Mouse (Mus musculus) limb, embryonic 15.5 days (tissue): ENCODE results near the gene Ggct. TPM values are rescaled to one million over a fixed set of nuclear protein-coding genes. Genes with fewer than 3 reads are reported as not detected.

Source experiments
- ATAC-seq: fragments of 200-750 bp; cut with Nextera tagmentation; 2 replicates; pipeline ENCODE4 v1.8.0; 2017; ENCODE audit warnings: low read depth, moderate TSS enrichment; ENCODE audit not compliant: insufficient number of reproducible peaks, low FRiP score, low TSS enrichment
- H3K27ac ChIP-seq: fragments of 300-500 bp; sonication (generic); 2 replicates; pipeline ENCODE4 v1.5.1; 2015; ENCODE audit warnings: moderate library complexity, mild to moderate bottlenecking, inconsistent platforms
- H3K27me3 ChIP-seq: fragments of 300-500 bp; sonication (generic); 2 replicates; pipeline ENCODE4 v1.6.1; 2015; ENCODE audit warnings: inconsistent platforms
- H3K36me3 ChIP-seq: fragments of 300-500 bp; sonication (generic); 2 replicates; pipeline ENCODE4 v1.6.1; 2015; ENCODE audit warnings: inconsistent platforms
- H3K4me1 ChIP-seq: fragments of 300-500 bp; sonication (generic); 2 replicates; pipeline ENCODE4 v1.6.1; 2015; ENCODE audit warnings: inconsistent platforms
- H3K4me2 ChIP-seq: fragments of 300-500 bp; sonication (generic); 2 replicates; pipeline ENCODE4 v1.6.1; 2015; ENCODE audit warnings: mild to moderate bottlenecking, inconsistent platforms
- H3K4me3 ChIP-seq: fragments of 300-500 bp; sonication (generic); 2 replicates; pipeline ENCODE4 v1.5.1; 2015; ENCODE audit warnings: mild to moderate bottlenecking, inconsistent platforms
- H3K9ac ChIP-seq: fragments of 300-500 bp; sonication (generic); 2 replicates; pipeline ENCODE4 v1.6.1; 2015; ENCODE audit warnings: inconsistent platforms
- H3K9me3 ChIP-seq: fragments of 300-500 bp; sonication (generic); 2 replicates; pipeline ENCODE4 v1.6.1; 2016; ENCODE audit warnings: inconsistent platforms
- WGBS: fragments of 180-500 bp; shearing (Covaris S2); methylation state at CpG from one replicate; pipeline ENCODE4 v1.1.7; 2015; 5-methylcytosine and 5-hydroxymethylcytosine counted together
- polyA plus RNA-seq: library from polyadenylated mRNA; unstranded; fragments of >200 nt; fragmentation: Nextera tagmentation; extraction: Ambion mirVana; gene quantifications from 2 replicates; pipeline ENCODE4 v1.2.1, GENCODE M21; 2015

Gene Ggct
- polyA plus RNA-seq, 1 experiment from 2014 or later, result 31.1 TPM

- Histone ChIP-seq H3K27ac (no peak overlapping the region), H3K36me3 (no peaks in the 10 kb centered on the region), H3K9me3 (no peaks in the 10 kb centered on the region), H3K27me3 (peaks cover 4% of the 10 kb centered on the region; the same call in 1 of the 2 replicates), H3K4me1 (peaks cover 13% of the 10 kb centered on the region), H3K4me3 (no peak overlapping the region), H3K4me2 (no peak overlapping the region), H3K9ac (no peak overlapping the region)
- ATAC-seq, result no peak
- 88% methylated on average over 3 of the region's 3 CpGs for WGBS
These were observed 21.4 kb upstream of the Ggct start for GRCm38 (mm10) chr6:55014184-55014583.

DNA sequence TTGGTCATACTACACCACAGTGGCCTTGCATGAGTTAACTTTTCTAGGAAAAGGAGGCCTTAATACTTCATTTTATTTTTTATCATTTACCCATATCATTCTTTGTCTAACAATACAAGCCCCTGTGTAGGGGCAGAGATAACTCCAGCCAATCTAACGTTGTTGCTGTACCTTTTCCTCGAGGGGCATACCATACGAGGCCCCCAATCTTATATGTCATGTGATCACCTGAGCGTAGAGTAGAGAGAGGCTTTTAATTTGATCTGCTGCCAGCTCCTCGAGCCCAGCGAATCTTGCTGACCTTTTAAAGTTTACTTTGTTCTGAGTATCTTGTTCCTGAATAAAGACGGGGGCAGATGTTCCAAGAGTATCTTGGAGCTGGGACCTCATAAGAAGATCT lies 19.8 kb upstream of the Ggct start:
- Histone ChIP-seq H3K36me3 (no peaks in the 10 kb centered on the region), H3K9me3 (no peaks in the 10 kb centered on the region), H3K4me3 (no peak overlapping the region), H3K27me3 (peaks cover 4% of the 10 kb centered on the region; the same call in 1 of the 2 replicates), H3K4me1 (peaks cover 13% of the 10 kb centered on the region), H3K27ac (no peak overlapping the region), H3K4me2 (no peak overlapping the region), H3K9ac (no peak overlapping the region)
- ATAC-seq, result no peak
- WGBS, result 79% methylated on average over 7 of the region's 7 CpGs

GRCm38 (mm10) chr6:55010330-55011091 lies 17.8 kb upstream of the Ggct start:
- Histone ChIP-seq H3K4me1 (no peaks in the 10 kb centered on the region), H3K9me3 (no peaks in the 10 kb centered on the region), H3K27ac (no peak overlapping the region), H3K4me3 (no peak overlapping the region), H3K4me2 (no peak overlapping the region), H3K36me3 (no peaks in the 10 kb centered on the region), H3K9ac (no peak overlapping the region), H3K27me3 (peaks cover 4% of the 10 kb centered on the region; the same call in 1 of the 2 replicates)
- WGBS, result 59% methylated on average over 4 of the region's 4 CpGs
- no peak for ATAC-seq

DNA sequence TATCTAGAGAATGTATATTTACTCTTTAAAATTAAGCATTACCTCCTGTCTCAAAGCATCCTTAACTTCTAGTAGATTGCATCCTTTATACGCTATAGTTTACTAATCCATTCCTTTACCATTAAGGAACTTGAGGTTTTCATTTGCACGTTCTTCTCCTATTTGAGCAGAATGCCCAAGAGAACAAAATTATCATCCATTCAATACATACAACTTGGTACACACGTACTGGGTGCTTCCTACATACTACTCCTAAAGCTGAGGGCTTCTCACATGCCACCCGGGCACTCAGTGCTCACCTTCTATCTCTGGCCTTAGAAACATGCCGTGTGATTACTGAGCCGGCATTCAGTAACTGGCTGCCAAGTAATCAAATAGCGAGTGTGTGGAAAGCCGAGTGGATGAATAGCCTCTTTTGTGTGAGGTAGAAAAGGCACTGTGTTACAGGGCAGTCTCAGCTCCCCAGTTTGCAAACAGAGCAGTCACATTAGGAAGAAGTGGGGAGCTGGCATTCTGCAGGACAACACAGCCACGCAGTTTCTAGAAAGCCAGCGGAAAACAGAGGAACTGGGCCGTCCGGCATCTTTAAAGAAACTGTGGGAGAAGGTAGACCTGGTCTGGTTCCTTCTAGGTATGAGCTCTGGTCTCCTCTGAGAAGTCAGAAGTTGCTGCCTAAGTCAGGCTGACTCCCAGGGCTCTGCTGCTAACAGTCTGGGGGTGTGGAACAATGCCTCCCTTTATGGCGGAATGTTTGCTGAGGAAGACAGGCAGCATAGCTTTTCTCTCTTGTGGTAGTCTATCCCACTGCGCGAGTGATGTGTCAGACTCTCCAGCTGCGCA lies 16.9 kb upstream of the Ggct start:
- no peak overlapping the region for H3K9ac ChIP-seq
- ATAC-seq, result 0 out of 2 replicates have a peak, but pooled peaks have one; percentile 40
- no peak overlapping the region for H3K4me2 ChIP-seq
- H3K4me3 ChIP-seq, result peak overlapping the region; percentile 5; the same call in 1 of the 2 replicates
- no peaks in the 10 kb centered on the region for H3K9me3 ChIP-seq
- WGBS, result 36% methylated on average over 16 of the region's 16 CpGs
- H3K36me3 ChIP-seq, result no peaks in the 10 kb centered on the region
- H3K27me3 ChIP-seq, result peaks cover 4% of the 10 kb centered on the region; the same call in 1 of the 2 replicates
- peak overlapping the region; percentile 76 for H3K27ac ChIP-seq
- no peaks in the 10 kb centered on the region for H3K4me1 ChIP-seq

- Histone ChIP-seq H3K4me3 (no peak overlapping the region), H3K4me1 (no peaks in the 10 kb centered on the region), H3K36me3 (no peaks in the 10 kb centered on the region), H3K9ac (no peak overlapping the region), H3K4me2 (no peak overlapping the region), H3K27me3 (peaks cover 4% of the 10 kb centered on the region; the same call in 1 of the 2 replicates), H3K27ac (no peak overlapping the region), H3K9me3 (no peaks in the 10 kb centered on the region)
- WGBS, result 82% methylated on average over 8 of the region's 8 CpGs
- ATAC-seq, result no peak
These were observed 15.7 kb upstream of the Ggct start for GRCm38 (mm10) chr6:55008401-55008800.

GRCm38 (mm10) chr6:55003559-55003958 lies 10.8 kb upstream of the Ggct start:
- Histone ChIP-seq H3K9ac (no peak overlapping the region), H3K4me1 (no peaks in the 10 kb centered on the region), H3K27me3 (no peaks in the 10 kb centered on the region), H3K27ac (no peak overlapping the region), H3K4me2 (no peak overlapping the region), H3K9me3 (no peaks in the 10 kb centered on the region), H3K36me3 (no peaks in the 10 kb centered on the region), H3K4me3 (no peak overlapping the region)
- 61% methylated on average over 4 of the region's 4 CpGs for WGBS
- ATAC-seq, result no peak

DNA sequence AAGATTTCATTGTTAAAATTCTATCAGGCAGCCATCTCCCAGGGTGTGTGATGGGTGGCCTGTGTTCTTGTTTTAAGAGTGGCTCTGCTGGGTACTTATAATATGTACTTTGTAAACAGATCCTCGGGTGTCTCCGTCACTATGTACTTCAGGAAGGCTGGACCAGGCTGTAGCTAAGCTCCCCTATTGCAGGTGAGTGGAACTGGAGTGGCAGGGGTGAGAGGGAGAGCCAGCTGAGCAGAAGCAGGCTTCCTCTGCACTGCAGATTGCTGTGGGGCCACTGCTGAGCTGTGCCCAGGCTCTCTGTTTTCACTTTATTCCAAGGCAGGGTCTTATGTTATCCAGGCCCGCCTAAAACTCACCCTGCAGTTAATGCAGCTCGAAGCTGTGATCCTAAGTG lies 9.7 kb upstream of the Ggct start:
- Histone ChIP-seq H3K4me1 (no peaks in the 10 kb centered on the region), H3K9me3 (no peaks in the 10 kb centered on the region), H3K27me3 (no peaks in the 10 kb centered on the region), H3K27ac (no peak overlapping the region), H3K9ac (no peak overlapping the region), H3K4me3 (no peak overlapping the region), H3K36me3 (no peaks in the 10 kb centered on the region), H3K4me2 (no peak overlapping the region)
- WGBS, result 56% methylated on average over 4 of the region's 4 CpGs
- no peak for ATAC-seq

- Histone ChIP-seq H3K27me3 (no peaks in the 10 kb centered on the region), H3K9me3 (no peaks in the 10 kb centered on the region)
- no peak for ATAC-seq
These were observed 8.6 kb upstream of the Ggct start for GRCm38 (mm10) chr6:55001320-55001719.

DNA sequence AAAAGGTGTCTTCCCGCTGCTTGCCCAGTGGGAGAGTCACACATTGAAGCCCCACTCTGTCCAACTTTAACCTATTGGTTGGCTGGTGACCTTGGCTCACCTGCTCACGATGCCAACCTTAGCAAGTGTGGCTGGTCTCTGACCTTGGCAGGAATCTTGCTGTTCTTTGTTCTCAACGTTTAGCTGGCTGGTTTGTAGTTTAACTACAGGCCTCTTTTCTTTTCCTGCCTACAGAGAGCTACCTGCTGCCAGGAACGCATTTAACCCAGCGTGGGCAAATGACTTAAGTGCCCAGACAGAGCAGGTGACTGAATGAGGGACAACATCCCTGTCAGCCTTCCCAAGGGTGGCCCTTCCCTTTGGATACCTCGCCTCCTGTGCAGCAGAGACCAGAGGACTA lies 5.0 kb upstream of the Ggct start:
- no peak for ATAC-seq
- WGBS, result 81% methylated on average over 6 of the region's 6 CpGs
- no peak overlapping the region for H3K4me3 ChIP-seq

More at GRCm38 (mm10) chr6:55001320-55001719, 8.6 kb upstream of the Ggct start:
- Histone ChIP-seq H3K27ac (no peak overlapping the region), H3K4me2 (no peak overlapping the region), H3K9ac (no peak overlapping the region), H3K4me1 (no peaks in the 10 kb centered on the region), H3K36me3 (no peaks in the 10 kb centered on the region), H3K4me3 (no peak overlapping the region)
- 73% methylated on average over 4 of the region's 4 CpGs for WGBS

DNA sequence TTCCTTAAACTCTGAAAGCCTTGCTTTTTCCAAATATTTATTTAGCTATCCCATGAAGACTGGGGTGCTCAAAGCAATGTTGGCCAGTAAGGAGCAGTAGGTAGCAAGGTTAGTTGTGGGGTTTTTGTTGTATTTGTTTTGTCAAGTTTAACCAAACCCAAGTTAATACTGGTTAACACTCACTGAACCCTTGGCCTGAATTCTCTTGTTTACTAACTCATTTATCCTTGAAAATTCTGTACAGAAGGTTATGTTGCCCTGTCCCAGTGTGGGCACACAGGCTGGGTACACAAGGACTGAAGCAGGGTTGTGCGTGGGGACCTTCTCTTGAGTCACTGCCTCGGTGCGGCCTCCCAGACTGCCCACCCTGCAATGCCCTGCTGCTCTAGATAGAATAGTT lies 3.6 kb upstream of the Ggct start:
- 94% methylated on average over 3 of the region's 3 CpGs for WGBS
- H3K9ac ChIP-seq, result no peak overlapping the region

More for the DNA sequence above, 5.0 kb upstream of the Ggct start:
- no peak overlapping the region for H3K27ac ChIP-seq
- no peaks in the 10 kb centered on the region for H3K36me3 ChIP-seq
- H3K9me3 ChIP-seq, result no peaks in the 10 kb centered on the region
- no peaks in the 10 kb centered on the region for H3K4me1 ChIP-seq
- no peaks in the 10 kb centered on the region for H3K27me3 ChIP-seq
- no peak overlapping the region for H3K9ac ChIP-seq
- no peak overlapping the region for H3K4me2 ChIP-seq

GRCm38 (mm10) chr6:54992141-54992540 lies 609 bp downstream of the Ggct start:
- Histone ChIP-seq H3K27me3 (no peaks in the 10 kb centered on the region), H3K9me3 (no peaks in the 10 kb centered on the region), H3K36me3 (no peaks in the 10 kb centered on the region), H3K4me3 (peak overlapping the region; percentile 51), H3K4me1 (peaks cover 6% of the 10 kb centered on the region; the same call in 1 of the 2 replicates), H3K4me2 (peak overlapping the region; percentile 94), H3K27ac (no peak overlapping the region), H3K9ac (peak overlapping the region; percentile 39; the same call in 1 of the 2 replicates)
- ATAC-seq, result no peak
- 6% methylated on average over 7 of the region's 7 CpGs for WGBS

More for the DNA sequence above, 3.6 kb upstream of the Ggct start:
- H3K4me3 ChIP-seq, result no peak overlapping the region
- peaks cover 6% of the 10 kb centered on the region; the same call in 1 of the 2 replicates for H3K4me1 ChIP-seq
- H3K9me3 ChIP-seq, result no peaks in the 10 kb centered on the region
- H3K4me2 ChIP-seq, result no peak overlapping the region
- H3K27ac ChIP-seq, result no peak overlapping the region
- no peak for ATAC-seq
- H3K36me3 ChIP-seq, result no peaks in the 10 kb centered on the region
- H3K27me3 ChIP-seq, result no peaks in the 10 kb centered on the region

GRCm38 (mm10) chr6:54991189-54991588 lies 1.6 kb downstream of the Ggct start:
- H3K9ac ChIP-seq, result no peak overlapping the region
- no peaks in the 10 kb centered on the region for H3K27me3 ChIP-seq
- H3K4me3 ChIP-seq, result no peak overlapping the region
- no peak for ATAC-seq
- no peaks in the 10 kb centered on the region for H3K36me3 ChIP-seq
- H3K4me1 ChIP-seq, result peaks cover 6% of the 10 kb centered on the region; the same call in 1 of the 2 replicates
- no peaks in the 10 kb centered on the region for H3K9me3 ChIP-seq
- 83% methylated on average over 2 of the region's 2 CpGs for WGBS
- no peak overlapping the region for H3K4me2 ChIP-seq
- no peak overlapping the region for H3K27ac ChIP-seq
